Mouse (Mus musculus) mammary gland, adult 2 months (tissue): ENCODE results near the gene Foxp4. TPM values are rescaled to one million over a fixed set of nuclear protein-coding genes. Genes with fewer than 3 reads are reported as not detected.

Experiments
- polyA plus RNA-seq: library from polyadenylated mRNA; depleted of rRNA; stranded (reverse); fragments of >200 nt; gene quantifications from 2 replicates; pipeline ENCODE4 v1.2.3, GENCODE M21; 2012; ENCODE audit warnings: low replicate concordance; rRNA removed

Gene Foxp4
- 53.5 and 160 TPM in 2 replicates for polyA plus RNA-seq

DNA sequence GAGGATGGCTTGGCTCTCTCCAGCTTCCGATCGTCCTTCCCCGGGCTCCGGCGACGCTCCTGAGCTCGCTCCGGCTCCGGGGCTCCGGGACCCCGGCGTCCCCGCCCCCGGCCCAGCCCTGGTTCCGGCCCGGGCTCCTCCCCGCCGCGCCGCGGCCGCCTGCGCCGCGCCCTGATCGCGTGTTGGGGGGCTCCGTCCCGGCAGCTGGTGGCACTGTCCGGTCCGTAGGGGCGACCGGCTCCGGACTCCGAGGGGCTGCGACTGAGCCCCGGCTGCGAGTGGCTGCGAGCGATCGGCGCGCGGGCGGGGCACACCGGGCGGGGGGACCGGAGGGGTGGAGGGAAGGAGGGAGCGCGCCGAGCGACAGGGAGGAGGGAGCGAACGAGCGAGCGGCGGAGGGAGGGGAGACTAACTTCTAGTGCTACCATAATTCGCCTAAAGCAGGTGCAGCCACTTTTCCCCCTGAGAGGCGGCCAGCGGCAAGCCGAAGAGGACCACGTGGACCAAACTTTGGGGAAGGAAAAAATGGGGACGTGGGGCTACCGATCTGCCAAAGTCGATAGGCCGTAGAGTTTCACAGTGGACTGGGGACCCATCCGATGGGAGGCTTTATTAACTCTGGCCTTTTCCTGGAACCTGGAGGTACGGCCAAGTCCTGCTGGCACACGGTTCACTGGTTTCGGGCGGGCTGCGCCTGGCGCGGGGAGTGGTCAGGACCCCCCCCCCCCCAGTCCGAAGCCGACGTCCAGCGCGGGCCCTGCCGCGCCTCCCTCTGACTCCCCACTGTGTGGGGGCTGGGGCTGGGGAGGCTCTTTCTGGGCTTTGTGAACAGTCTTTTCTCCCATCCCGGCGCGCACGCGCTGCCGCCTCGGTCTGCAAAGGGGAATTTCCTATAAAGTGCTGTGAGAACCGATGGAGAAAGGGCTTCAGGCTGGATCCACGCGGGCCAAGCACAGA is at the start of gene Foxp4:
Gene Foxp4, minus strand, starts transcription at position 263 of the 957 bp plus-strand sequence.

DNA sequence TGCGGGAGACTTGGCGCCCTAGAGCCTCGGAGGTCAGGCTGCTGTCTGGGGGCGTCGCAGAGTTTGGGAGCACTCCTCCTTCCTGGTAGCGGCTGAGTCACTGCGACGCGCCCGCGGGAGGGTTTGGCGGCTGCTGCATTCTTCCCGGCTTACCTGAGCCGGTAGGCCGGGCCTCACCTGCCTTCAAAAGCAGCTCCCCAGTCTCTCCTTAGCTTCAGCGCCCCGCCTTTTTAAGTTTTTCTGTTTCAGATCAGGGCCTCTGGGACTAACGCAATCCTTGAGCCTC is 90.0 kb downstream of the Foxp4 start, which contains the start of gene Mdfi:
Gene Mdfi, minus strand, starts transcription at position 210 of the 286 bp plus-strand sequence.

Other genes starting within 250 kb of the Foxp4 start
- gene Tomm6, start 236.3 kb downstream of the Foxp4 start, polyA plus RNA-seq, result 114 and 120 TPM in 2 replicates
- 15.2 and 18.4 TPM in 2 replicates for gene Frs3, start 235.6 kb downstream of the Foxp4 start, polyA plus RNA-seq
- 0.98 and 1.2 TPM in 2 replicates for gene Gm21981, start 230.2 kb downstream of the Foxp4 start, polyA plus RNA-seq
- gene Prickle4, start 229.9 kb downstream of the Foxp4 start, polyA plus RNA-seq, result 5.1 and 8.2 TPM in 2 replicates
- gene Pgc, start 197.8 kb downstream of the Foxp4 start, polyA plus RNA-seq, result 0.75 and 0.88 TPM in 2 replicates
- gene Tfeb, start 187.6 kb downstream of the Foxp4 start, polyA plus RNA-seq, result 55.1 and 72.0 TPM in 2 replicates
- 30.1 and 64.7 TPM in 2 replicates for gene Mdfi, start 90.0 kb downstream of the Foxp4 start, polyA plus RNA-seq
- gene 1700122O11Rik, start 113.6 kb upstream of the Foxp4 start, polyA plus RNA-seq, result not detected in 2 replicates
- not detected in 2 replicates for gene 1700067P10Rik, start 164.7 kb upstream of the Foxp4 start, polyA plus RNA-seq
- gene 9830107B12Rik, start 221.6 kb upstream of the Foxp4 start, polyA plus RNA-seq, result 0.19 and 0.24 TPM in 2 replicates
- 0.85 and 4.0 TPM in 2 replicates for gene A530064D06Rik, start 242.6 kb upstream of the Foxp4 start, polyA plus RNA-seq